Mouse (Mus musculus): ENCODE measurements around the gene Fbxo10.
"Not testable (repeated sequence)": the region's sequence is repeated elsewhere in the genome, so short reads cannot be mapped to it uniquely, and the experiment has no call there.

DNA sequence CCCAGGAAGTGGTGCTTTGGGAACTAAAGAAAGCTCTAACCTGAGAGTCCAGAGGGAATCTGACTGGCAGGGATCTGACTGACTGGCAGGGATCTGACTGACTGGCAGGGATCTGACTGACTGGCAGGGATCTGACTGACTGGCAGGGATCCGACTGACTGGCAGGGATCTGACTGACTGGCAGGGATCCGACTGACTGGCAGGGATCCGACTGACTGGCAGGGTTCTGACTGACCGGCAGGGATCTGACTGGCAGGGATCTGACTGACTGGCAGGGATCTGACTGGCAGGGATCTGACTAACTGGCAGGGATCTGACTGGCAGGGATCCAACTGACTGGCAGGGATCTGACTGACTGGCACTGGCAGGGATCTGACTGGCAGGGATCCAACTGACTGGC lies 3.4 kb downstream of the Fbxo10 start:
- TF ChIP-seq HCFC1 (IDR thresholded peaks at IDR 0.05; ENCODE audit: borderline replicate concordance, insufficient read depth, low read length); MAFK (IDR thresholded peaks at IDR 0.05; ENCODE audit: insufficient read depth, low read depth, low read length); ZNF384 (IDR thresholded peaks at IDR 0.05; ENCODE audit: low read depth, low read length); CHD2 (IDR thresholded peaks at IDR 0.05; ENCODE audit: low read depth, low read length); ZC3H11A (IDR thresholded peaks at IDR 0.05; ENCODE audit: borderline replicate concordance, low read depth, low read length): not testable (repeated sequence)

Data from ES-E14 (cell line).